Mouse (Mus musculus) kidney, adult 8-10 months (tissue): Measurements from ENCODE around the gene Klhl28.

ENCODE experiments used
- DNase-seq, 2 experiments: peaks; one replicate each; pipeline ENCODE4 v3.0.0; 2022

The Klhl28 gene

GRCm38 (mm10) chr12:64965124-64966026 is at the start of gene Klhl28, which contains the start of gene Togaram1:
Gene Klhl28 (minus strand): TSS chr12:64965534.
Gene Togaram1 (plus strand): TSS chr12:64965804.
- DNase-seq, result peak; percentile 99

- DNase-seq, result no peak
Measured at GRCm38 (mm10) chr12:65007725-65008124, 42.4 kb upstream of the Klhl28 start.

GRCm38 (mm10) chr12:64977518-64977917 is 12.2 kb upstream of the Klhl28 start:
- DNase-seq, result no peak

DNA sequence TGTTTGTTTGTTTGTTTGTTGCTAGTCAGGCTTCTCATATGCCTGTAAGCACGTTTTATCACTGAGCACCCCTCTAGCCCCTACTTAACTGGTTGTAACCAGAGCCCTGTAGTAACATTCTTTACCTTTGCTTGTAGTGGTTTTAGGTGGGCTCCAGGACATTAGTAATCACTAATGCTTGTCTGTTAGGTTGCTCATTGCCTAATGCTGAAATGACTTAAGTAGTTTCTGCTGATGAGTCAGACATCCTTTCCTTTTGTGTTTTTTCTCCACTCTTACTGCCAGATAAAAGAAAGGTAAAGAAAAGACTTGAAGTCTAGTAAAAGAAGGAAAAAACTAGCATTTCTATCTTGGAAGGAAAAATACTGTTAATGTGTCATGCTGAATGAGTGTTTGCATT is 10.9 kb upstream of the Klhl28 start:
- no peak for DNase-seq

DNA sequence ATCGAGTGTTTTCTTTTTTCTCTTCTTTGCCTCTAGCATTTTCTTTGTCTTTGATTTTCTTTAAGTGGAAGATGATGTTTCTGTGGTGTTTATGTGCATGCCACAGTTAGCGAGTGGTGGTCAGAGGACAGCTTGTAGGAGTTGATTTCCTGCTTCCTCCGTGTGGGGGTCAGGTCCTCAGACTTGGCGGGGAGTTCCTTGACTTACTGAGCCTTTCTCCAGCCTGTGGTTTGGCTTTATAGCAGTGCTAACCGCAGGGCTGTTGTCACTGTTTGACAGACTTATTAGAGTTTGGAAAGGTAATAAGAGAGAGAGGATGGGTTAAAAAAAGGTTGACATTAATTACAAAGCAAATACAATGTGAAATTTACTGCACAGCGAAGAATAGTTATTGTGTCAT is 10.2 kb upstream of the Klhl28 start:
- no peak for DNase-seq

GRCm38 (mm10) chr12:64972063-64972462 is 6.7 kb upstream of the Klhl28 start:
- no peak for DNase-seq

DNA sequence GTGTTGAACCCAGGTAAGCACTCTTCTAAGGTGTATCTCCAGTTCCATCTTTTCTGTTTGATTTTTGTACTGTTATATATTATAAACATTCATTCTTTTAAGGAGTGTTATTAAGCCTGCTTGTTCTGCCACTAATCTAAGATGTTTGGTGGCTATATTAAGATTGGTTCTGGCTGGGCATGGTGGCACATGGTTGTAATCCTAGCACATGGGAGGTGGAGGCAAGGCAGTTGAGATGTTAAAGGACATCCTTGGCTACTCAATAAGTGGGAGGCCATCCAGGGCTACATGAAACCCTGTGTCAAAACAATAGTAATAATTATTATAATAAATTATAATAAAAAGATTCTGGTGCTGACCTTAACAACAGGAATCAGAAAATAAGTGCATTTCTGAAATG is 6.1 kb upstream of the Klhl28 start:
- no peak for DNase-seq

DNA sequence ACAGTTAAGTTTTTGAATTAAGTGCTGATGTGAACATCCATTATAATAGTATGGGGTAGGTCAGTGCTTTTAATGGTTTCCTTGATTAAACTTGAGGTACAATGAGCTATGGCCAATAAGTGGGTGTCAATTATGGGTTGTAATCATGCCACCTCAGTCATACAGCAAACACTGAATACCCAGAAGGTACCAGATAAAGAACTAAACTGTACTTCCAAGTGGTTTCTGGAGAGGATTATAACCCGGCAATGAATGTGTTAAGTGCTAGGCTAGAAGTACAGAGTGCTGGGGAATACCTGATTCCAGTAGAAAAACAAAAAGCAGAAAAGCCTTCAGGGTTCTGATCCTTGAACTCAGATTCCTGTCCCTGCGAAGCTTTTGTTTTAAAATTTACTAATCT is 2.7 kb upstream of the Klhl28 start:
- no peak for DNase-seq

DNA sequence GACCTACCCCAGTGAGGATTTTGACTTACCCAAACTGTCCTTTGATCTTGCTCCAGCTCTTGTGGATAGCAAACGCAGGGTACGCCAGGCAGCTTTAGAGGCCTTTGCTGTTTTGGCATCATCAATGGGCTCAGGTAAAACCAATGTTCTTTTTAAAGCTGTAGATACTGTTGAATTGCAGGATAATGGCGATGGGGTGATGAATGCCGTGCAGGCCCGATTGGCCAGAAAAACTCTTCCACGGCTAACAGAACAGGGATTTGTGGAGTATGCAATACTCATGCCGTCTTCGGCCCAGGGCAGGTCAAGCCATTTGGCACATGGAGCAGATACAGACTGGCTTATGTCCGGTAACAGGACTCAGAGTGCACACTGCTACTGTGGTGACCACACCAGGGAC is 2.1 kb upstream of the Klhl28 start:
- DNase-seq, result peak in 1 of 2 experiments; percentile 25

GRCm38 (mm10) chr12:64966652-64967435 is 1.5 kb upstream of the Klhl28 start:
- DNase-seq, result no peak

DNA sequence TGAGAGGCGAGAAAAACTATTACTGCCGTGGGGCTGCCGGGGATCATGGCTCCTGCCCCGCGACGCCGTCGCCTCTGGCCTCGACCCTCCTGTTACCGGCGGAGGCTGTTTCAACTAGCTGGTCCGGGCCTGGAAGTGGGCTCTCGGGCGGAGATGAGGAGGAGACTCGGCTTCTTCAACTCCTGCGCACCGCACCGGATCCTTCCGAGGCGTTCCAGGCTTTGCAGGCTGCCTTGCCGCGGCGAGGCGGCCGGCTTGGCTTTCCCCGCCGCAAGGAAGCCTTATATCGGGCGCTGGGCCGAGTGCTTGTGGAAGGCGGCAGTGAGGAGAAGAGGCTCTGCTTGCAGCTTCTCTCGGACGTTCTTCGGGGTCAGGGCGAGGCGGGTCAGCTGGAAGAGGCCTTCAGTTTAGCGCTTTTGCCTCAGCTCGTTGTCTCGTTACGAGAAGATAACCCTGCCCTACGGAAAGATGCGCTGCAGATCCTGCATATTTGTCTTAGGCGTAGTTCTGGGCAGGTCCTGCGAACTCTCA is 832 bp upstream of the Klhl28 start:
- DNase-seq, result peak; percentile 13 to 31

DNA sequence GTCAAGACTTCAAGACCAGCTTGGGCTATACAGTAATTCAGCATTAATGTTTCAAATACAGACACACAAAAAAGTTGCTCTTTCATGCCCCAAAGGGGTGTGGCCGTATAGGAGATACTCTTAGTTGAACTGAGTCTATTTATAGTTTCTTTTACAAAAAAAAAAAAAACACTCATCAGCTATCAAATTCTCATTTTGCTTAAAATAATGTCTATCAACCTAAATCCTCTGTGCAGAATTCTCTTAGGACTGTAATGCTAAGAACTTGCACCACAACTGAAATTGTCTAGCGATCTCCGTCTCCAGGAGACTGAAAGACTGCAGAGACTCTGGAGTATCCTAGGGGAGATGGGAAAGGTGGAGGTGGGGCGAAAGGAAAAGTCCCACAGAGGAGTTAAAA is 774 bp downstream of the Klhl28 start:
- no peak for DNase-seq

DNA sequence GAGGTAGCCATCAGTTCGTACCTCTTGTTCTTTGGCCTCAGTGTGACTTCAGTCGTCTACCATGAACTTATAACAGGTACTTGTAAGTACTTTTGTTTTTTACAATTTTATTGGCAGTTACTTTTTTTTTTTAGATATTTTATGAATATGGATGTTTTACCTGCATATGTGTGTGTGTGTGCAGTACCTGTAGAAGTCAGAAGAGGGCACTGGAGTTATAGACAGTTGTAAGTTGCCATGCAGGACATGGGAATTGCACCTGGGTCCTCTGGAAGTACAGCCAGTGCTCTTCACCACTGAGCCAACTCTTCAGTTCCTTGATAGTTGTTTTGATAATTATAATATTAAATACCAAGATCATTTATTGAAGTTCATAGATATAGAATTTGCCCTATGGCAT is 27.8 kb downstream of the Klhl28 start:
- peak; percentile 15 to 32 for DNase-seq

DNA sequence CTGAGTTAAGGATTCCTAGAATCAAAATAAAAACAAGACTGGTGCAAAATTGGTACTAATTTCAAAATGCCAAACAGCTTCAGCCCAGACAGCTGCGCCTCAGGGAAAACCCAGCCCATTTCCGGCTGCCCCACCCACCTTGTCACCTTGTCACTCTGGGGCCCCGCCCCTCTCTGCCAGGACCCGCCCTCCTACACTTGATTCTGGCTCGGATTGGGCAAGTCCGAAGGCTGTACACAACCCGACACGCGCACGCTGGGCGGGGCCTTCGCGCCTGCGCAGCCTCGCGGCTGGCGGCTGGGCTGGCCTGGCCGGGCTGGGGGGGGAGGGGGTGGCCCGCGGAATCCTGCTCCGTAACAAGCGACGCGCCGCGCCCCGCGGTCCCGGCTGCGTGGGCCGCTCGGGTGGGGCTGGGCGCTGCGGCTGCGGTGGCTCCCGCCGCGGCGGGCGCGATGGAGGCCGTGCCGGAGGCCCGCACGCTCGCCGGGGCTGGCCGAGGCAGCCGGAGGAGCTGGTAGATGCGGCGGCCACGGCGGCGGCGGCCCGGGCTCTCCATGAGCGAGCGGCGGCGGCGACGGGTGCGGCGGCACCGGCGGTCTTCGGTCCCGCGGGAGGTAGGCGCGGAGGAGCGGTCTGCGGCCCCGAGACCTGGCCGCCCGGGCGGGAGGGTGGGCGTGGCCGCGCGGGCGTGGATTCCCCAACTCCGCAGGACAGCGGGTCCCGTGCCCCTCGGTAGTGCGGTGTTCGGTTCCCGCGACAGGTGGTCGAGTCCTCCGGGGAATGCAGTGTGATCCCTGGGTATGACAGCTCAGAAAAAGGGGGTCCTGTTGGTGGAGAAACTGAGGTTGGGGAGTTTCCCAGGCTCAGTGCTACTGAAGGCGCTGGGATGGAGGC is 47.5 kb downstream of the Klhl28 start, which contains the start of gene Gm527:
Gene Gm527 (plus strand): TSS at position 329 of the 894 bp plus-strand sequence.
- DNase-seq, result peak; percentile 95 to 97

GRCm38 (mm10) chr12:64916735-64917134 is 48.6 kb downstream of the Klhl28 start:
- DNase-seq, result no peak

DNA sequence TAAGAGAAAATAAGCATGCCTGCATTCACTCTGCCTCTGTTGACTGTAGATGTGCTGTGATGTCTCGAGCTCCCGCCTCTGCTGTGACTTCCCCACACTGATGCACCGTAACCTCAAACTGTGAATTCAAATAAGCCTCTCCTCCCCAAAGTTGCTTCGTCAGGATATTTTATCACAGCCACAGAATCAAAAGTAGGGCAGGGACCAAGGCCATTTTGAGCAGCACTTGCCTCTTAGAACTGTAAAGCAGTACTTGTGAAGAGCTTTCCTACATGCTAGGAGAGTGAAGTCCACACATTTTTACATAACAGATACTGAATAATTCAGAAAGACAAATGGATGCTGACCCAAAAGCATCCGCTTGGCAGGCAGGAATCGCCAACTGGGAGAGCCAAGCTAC is 52.3 kb downstream of the Klhl28 start:
- no peak for DNase-seq

GRCm38 (mm10) chr12:64903186-64903585 is 62.1 kb downstream of the Klhl28 start:
- no peak for DNase-seq

- no peak for DNase-seq
Measured at GRCm38 (mm10) chr12:64902506-64902905, 62.8 kb downstream of the Klhl28 start.

- peak in 1 of 2 experiments; percentile 16 for DNase-seq
Measured at GRCm38 (mm10) chr12:64897060-64897730, 68.1 kb downstream of the Klhl28 start.
